Mouse (Mus musculus) retina, adult 2 months (tissue): ENCODE measurements around the gene 4930523C07Rik.

Source experiments
- DNase-seq: peaks from one replicate; pipeline ENCODE4 v3.0.0-alpha.2; 2012; ENCODE audit warnings: low read depth, low spot score

4930523C07Rik gene

DNA sequence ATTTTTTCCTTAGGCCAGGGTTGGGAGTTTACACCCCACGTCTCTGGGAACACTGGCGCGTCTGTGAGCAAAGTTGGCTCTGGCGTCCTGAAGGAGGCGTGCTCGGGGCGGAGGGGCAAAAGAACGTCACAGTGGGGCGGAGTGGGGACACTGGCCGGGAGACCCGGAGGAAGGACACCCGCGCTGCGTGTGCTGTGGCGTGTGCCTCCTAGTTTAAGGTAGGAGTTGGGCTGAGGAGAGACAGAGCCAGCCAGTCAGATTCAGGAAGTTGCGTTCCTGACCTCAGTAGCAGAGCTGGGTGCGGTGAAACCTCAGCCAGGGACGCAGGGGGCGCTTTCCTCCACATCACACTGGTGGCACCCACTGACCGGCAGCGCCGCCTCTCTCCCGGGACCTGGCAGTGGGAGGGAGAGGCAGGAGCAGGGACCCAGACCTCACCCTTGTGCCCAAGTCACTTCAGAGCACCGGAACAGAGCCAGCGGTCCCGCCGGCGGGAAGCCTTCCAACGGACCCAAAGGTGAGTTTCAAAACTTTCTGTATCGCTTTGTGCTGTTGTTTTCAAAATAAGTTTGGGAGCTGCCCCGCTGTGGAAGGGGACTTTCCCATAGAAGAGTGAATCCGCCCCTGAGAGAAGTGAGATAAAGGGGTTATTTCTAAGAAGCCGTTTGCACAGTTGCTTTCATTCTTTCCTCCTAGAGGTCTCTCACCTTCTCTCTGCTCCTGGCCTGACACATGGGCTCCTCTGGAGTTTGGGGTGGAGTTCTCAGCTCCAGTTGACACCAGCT lies at the start of gene 4930523C07Rik:
4930523C07Rik (plus strand) TSS at position 146 of the 785 bp plus-strand sequence.
- no peak for DNase-seq

DNA sequence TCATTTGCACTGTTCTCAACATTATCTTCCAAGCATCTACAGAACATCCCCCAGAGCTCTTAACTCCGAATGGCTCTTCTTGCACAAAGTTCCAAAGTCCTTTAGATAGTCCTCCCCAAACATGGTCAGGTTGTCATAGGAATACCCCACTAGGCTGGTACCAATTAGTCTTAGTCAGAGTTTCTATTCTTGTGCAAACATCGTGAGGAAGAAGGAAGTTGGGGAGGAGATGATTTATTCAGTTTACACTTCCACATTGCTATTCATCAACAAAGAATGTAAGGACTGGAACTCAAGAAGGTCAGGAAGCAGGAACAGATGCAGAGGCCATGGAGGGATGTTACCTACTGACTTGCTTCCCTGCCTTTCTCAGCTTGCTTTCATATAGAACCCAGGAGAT lies 46.9 kb upstream of the 4930523C07Rik start:
- no peak for DNase-seq

DNA sequence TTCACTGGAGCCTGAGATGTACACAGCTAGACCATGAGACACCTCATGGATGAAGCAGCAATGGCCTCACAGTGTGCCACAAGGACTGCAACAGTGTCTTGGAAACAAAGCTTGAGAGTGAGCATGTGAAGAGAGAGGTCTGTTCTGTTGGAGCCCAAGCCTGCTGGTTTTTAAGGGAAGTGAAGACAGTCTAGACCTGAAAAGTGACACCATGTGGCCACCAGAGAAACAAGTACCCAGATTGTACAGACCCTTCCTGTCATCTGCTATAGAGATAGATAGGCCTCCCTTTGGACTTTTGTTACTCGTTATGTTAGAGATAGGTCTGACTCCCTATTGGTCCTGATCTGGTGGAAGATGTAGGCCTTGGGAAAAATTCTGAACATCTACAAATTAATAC lies 45.8 kb upstream of the 4930523C07Rik start:
- DNase-seq = no peak

DNA sequence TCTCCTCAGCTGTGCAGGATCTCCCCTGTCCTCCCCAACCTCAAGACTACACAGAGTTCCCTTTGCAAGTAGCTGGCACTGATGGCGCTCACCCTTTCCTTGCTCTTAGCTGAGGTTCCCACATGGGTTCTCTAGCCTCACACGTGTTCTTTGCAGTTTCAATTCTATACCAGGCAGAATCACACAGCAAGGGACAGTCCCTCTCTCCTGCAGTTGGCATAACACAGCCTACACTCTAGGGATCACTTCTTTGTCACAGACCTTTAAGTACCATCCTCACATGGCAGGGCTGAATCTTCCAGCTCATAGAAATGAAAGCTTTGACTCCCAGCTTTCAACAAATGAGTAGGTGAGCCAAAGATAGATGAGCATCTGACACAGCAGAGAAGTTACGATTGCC lies 45.0 kb upstream of the 4930523C07Rik start:
- no peak for DNase-seq

DNA sequence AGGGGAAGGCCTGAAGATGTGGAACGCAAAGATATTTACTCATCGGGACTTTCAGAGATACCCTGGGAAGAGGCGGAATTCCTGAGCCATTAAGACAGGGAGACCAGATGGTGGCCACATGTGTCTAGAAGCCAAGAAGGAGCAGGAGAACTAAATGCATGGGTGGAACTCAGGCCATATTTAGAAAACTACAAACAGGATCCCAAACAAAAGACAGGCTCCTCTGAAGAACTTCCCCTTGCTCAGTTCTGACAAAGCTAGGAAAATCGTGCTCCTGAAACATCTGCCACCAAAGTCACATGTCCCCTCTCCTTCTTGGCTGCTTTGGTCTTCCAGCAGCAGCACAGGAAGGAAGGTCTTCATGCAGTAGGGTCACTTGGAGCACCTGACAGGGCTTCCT lies 38.9 kb upstream of the 4930523C07Rik start:
- no peak for DNase-seq

DNA sequence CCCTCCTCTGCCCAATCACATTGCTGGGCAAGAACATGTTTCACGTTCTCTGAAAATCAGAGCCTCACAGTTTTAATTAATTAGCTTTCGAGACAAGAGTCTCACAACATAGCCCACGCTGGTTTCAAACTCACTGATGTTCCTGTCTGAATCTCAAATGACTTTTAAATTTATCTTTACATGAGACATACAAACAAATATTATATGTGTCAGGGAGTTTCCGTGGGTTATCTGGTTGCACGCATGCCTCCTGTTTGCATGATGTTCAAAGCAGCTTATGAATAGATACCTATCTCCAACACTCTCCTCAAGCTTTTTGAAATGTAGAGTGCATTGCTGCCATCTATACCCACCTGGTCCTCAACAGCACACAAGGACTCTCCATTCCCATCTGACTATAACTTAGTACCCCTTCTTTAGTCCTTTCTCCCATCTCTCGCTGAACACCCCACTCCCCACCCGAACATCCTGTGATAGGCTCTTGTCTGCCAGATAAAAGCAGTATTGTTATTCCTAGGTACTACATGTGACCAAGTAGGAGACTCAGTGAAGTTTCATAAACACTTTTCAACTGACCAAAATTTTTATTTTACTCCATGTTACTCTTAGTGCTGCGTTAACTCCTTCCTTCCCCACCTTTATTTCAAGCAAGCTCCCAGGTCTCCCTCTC lies 37.1 kb upstream of the 4930523C07Rik start:
- DNase-seq = no peak

DNA sequence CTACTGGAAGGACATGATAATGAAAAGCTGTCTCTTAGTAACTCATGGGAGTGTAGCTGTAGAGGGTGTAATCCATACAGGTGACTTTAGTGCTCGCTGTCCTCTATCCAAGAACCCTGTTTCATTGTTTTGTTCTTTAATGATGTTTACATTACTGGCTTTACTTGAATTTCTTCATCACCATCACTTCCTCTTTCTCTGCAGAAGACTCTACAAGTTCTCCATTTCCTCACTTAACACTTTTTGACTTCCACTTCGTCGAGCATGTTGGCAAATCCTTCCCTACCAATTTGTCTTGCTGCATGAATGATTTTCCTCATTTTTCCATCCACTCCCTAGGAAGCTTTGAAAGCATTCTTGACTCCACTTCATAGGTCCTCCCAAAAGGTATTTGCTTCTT lies 31.1 kb upstream of the 4930523C07Rik start:
- no peak for DNase-seq

DNA sequence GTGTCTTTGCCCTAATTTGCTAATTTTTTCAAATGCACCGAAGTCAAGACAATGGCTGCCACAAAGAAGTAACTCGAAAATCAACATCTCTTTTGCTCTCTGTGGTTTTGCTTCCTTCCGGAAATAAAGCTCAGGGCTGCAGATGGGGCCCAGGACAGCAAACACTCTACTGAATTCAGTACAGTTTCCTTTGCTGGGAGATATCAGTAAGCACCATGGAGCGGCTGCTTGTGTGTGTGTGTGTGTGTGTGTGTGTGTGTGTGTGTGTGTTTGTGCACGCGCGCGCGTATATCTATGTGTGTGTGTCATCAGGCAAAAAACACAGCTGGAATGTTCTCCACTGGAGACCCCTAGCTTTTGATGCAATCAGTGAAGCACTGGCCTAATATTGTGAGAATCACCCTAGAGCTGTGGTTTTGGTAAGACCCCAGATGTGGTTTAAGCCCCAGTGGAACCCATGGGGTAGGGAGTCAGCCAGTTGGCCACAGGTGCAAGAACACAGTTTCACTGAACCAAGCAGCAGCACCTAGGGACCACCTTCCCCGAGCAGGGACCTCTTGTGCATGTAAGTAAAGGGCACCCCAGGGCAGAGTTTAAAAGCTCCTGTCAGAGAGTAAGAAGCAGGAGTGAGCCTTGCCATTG lies 19.7 kb upstream of the 4930523C07Rik start:
- DNase-seq = no peak

DNA sequence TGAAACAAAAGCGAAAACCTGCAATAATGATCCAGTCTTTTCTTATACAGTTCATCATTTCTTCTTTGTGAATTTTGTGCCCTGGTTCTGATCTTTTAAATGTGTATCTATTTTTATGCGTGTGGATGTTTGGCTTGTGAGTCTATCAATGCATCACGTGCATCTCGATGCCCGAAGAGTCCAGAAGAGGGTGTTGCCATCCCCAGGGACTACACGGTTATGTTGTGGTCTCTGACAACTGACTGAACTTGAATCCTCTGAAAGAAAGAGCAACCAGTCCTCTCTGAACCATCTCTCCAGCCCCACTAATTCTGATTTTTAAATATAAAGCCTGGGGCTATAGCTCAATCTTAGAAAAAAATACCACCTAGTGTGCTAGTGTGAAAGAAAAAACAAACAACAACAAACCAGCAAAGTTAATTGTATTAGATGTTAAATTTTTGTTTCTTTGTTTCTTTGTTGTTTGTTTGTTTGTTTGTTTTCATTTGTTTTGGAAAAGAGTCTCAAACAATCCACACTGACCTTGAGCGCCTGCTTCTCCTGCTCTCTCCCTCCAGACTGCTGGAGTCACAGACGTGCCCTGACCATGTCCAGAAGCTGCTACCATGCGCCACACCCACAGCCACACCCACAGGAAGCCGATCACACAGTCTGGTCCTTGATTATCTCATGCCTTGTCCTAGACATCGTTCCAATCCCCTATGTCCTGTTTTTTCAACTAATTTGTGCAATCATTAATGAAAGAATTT lies 18.9 kb upstream of the 4930523C07Rik start:
- no peak for DNase-seq

DNA sequence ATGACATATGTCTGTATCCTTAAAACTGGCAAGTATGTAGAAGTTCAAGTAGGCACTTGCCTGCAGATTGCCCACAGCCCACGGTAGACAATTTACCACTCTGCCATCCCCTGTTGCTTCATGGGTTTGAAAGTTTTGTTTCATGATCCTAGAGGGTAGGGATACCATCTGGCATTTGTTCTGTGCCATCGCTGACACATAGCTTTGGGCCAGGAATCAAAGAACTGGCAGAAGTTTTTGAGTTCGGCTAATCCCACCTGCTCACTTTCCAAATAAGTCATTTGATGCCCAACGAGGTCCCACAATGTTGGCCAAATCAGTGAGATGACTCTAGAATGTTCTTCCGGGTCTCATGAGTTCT lies 18.3 kb upstream of the 4930523C07Rik start:
- no peak for DNase-seq

DNA sequence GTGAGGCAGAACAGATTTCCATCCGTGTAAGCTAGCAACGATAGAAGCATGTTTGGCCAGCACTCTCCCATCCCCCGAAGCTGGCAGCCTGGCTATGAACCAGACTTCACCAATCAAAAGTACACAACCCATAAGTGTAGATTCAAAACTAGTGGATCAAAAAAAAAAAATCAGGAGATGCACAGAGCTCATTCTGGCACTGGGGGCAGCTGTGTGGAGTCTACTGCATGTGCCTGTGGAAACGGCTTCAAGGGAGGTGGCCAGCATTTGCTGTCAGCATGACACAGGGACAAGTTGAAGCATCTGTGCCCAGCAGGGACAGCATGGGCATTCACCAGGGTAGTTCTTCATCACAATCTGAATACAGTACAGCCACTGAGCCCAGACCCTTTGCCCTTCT lies 16.2 kb upstream of the 4930523C07Rik start:
- DNase-seq = no peak

DNA sequence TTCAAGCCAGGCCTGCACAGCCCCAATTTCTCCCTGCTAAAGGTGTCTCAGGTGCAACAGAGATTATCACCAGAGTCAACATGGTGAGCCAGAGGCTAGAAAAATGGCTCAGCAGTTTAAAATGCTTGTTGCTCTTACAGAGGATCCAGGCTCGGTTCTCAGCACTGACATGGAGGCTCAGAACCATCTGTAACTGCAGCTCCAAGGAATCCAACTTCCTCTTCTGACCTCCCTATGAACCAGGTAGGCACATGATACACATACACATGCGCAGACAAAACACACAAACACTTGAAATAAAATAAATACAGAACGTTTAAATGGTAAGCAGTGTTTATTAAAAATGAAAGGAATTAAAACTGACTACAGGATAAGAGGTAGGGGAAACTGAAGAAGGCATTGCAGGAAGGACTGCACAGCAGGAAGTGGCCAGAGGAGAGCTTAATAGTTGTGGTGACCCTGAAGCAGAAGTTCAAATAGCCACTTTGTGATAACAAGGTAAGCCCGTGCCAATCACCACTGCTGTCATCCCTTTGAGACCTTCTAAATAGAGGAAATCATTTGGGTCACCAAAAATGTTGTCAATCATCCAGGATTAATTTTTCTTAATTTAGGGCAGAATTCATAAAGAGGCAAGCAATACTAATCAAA lies 10.1 kb upstream of the 4930523C07Rik start:
- no peak for DNase-seq

DNA sequence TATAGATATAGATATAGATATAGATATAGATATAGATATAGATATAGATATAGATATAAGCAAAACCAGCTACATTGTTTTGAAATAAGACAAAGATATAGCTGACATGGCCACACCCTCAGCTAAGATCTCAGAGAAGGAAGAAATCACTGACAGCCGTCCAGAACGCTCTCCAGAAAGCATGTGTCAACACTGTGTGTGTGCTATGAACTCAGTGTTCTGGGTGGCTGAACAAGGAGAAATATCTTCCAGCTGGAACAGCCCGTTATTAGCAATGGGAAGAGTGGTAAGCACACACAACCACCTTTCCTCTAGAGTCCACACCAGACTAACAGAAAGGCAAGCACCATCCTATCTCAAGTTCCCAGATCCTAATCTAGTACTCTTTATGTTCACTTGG lies 8.6 kb upstream of the 4930523C07Rik start:
- DNase-seq = no peak

DNA sequence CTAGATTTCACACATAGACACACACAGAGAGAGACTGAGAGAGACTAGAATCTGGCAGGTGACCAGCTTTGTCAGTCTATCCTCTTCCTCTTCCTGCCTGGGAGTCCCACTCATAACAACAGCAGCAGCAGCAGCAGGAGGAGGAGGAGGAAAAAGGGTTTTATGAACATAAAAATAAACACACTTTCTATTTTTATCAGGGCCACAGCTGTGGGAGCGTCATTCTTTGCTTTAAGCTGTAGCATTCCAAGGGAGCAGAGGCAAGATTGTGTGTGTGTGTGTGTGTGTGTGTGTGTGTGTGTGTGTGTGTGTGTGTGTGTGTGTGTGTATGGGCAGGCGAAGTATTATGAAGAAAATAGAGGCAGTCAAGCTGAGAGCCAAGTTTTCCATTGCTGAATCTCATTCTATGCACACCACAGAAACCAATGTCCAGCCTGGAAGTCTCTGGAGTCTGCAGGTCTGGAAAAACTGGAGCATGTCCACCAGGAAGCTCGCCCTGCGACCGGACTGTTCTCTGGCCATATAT lies 7.1 kb upstream of the 4930523C07Rik start:
- no peak for DNase-seq

DNA sequence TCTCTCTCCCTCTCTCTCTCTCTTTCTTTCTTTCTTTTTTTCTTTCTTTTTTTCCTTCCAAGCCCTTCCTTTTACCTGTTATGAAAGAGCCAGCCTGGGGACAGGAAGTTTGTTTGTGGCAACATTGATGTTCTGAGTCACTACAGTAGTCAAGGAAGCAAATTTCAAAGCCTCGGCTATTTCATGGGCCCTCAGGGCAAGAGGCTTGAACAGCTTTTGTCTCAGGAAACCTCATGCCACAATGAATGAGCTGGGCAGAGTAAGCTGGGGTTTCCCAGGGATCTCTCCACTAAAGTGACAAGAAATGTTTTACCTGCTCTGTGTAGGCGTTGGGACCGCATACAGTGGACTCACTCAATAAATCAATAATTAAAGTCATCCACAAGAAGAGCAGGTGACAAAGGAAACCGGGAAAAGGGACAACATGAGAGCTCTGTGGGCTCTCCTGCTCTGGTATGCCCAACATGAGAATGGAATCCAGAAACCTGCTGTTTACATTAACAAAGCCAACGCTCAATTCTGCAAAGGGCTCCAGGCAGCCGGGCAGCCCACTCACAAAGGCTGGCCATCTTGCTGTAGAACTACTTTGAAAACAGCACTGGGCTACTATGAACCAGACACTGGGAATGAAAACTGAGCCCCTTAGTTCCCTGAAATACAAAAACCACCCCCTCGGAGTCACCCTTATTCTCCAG lies 4.1 kb upstream of the 4930523C07Rik start:
- DNase-seq = no peak

DNA sequence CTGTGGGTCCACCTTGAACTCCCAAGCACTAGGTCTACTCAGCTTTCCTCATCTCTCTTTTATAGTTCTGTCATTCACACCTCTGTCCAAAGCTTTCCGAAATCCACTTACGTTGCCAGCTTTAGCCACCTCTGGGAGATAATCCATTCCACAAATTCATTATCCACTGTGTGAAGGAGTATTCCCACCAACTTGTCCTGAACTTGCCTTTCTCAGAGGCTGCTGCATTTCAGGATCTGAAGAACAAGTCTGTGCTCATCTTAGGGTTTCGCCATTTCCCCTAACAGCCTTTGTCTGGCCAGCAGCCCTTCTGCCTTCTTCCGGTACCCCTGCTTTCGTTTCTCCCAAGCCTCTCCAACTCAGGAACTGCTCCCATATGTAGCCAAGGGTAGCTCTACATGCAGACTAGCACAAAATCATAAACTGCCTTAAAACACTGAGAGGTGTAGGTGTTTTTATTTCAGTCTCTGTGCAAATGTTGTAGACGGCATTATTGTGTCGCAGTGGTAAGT lies 2.9 kb upstream of the 4930523C07Rik start:
- no peak for DNase-seq

DNA sequence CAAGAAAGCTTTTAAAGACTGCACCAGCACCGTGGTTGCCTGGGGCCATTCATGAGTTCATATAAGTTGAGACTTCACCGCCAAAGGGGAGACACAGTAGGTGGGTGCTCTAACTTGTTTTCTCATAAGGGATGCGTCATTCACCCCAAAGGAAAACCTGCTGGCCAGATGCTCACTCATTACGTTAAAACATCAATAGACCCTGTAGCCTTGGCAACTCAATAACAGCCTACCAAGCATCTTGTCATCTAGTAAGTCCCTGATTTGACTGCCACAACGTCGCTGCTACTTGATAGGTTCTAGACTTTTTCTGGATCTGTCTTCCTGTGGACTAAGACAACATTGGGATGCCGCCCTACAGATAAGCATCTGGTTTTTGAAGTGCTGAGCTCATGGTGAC lies 1.8 kb upstream of the 4930523C07Rik start:
- DNase-seq = no peak

DNA sequence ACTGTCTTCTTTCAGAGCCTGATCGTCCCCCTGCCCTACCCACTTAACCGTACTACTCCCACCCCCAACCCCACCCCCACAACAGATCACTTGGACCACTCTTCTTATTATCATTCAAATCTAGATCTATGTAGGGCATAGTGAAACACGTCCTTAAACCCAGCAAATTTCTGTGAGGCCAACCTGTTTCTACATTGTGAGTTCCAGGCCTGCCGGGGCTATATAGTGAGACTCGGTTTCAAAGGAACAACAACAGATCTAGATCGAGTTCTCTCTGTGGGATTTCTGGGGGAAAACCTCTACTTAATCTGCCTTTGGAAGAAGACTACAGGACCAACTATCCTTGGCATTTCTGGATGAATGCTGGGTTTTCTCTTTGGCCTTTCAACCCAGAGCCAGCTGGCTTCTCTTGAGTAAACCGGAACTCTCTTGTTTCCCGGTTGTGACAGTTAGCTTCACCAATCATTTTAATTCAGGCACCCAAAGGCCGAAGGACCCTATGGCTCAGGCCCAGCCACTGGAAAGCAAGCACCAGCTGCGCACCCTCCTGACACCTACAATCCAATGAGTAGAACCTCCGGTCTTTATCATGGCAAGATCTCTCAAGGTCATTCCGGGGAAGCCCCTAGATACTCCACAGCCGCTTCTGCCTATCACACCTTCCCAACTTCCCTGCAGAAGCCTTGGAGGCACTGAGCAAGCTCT lies 759 bp upstream of the 4930523C07Rik start:
- DNase-seq = no peak

DNA sequence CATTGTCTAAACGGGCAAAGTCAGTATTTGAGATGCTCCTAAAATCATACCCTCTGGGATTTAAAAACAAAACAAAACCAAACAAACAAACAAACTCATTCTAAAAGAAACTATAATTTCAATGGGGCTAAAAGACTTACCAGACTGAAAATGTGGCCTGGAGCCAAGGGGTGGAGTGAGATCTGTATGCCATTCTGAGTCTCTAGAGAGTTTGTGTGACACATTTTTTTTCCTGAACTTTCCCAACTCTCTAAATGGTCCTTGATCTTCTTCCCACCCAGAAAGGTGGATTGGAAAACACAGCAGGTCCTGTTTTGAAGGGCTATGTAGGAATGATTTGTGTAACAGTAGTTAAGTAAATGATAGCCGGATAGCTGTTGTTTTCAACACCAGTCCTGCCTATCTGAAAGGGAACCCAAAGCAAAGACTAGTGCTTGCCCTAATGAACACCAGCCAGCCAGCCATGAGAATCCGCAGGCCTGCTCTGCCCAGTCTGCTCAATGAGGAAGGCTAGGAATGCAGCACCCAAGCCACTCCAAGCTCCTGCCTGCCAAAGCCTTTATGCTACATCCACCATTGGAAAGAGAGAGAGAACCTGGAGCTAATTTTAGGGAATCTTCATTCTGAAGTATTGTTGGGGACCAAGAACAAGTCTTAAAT lies 1.0 kb downstream of the 4930523C07Rik start:
- DNase-seq = no peak
